Mouse (Mus musculus): ENCODE results near the gene Sugp1. TPM values are rescaled to one million over a fixed set of nuclear protein-coding genes. Genes with fewer than 3 reads are reported as not detected.

Sugp1 gene
- polyA plus RNA-seq, 1 experiment from 2014 or later, result 61.9 TPM

GRCm38 (mm10) chr8:70089296-70089960, 46.8 kb downstream of the Sugp1 start:
- no peak overlapping the region for H3K4me3 ChIP-seq (ENCODE audit: low read depth, low read length)
- ATAC-seq, result peak; percentile 38
- H3K4me1 ChIP-seq (ENCODE audit: control insufficient read depth, insufficient read depth, low read length), result peaks cover 31% of the 10 kb centered on the region

DNA sequence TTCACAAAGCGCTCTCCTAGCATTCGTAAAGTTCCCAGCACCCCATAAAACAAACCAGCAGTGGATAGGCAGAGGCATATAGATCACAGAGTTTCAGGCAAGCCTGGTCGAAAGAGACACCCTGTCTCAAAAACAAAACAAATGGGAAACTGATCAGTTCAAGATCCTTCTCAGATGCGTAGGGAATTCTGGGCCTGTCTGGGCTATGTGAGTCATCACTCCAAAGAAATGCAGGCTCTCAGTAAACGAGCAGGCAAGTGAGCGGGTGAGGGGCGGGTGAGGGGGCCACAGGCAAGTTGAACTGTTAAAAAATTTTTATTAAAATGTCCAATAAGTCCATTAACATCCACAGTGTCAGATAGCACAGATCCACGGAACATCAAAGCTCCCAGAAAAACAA, 50.2 kb downstream of the Sugp1 start:
- no peak overlapping the region for H3K4me3 ChIP-seq (ENCODE audit: low read depth, low read length)
- no peaks in the 10 kb centered on the region for H3K9me3 ChIP-seq (replicated peaks; ENCODE audit: control insufficient read depth, low read length, poor library complexity, severe bottlenecking)

More at GRCm38 (mm10) chr8:70089296-70089960, 46.8 kb downstream of the Sugp1 start:
- peak overlapping the region; percentile 12; the same call in 1 of the 2 replicates for H3K4me2 ChIP-seq (ENCODE audit: low read length)
- no peaks in the 10 kb centered on the region for H3K9me3 ChIP-seq (replicated peaks; ENCODE audit: control insufficient read depth, low read length, poor library complexity, severe bottlenecking)
- peaks cover 6% of the 10 kb centered on the region; the same call in 1 of the 2 replicates for H3K36me3 ChIP-seq (ENCODE audit: control insufficient read depth, insufficient read depth, low read length)
- peak overlapping the region; percentile 30; the same call in 1 of the 2 replicates for H3K9ac ChIP-seq (ENCODE audit: low read depth, low read length)
- 30% methylated on average over 9 of the region's 9 CpGs for WGBS
- H3K27me3 ChIP-seq (ENCODE audit: control insufficient read depth, insufficient read depth, low read depth, low read length), result peaks cover 33% of the 10 kb centered on the region
- H3K27ac ChIP-seq (ENCODE audit: low read length), result peak overlapping the region; percentile 63

GRCm38 (mm10) chr8:70099276-70099675, 56.7 kb downstream of the Sugp1 start:
- Histone ChIP-seq H3K36me3 (ENCODE audit: control insufficient read depth, insufficient read depth, low read length) (peaks cover 75% of the 10 kb centered on the region), H3K9ac (ENCODE audit: low read depth, low read length) (no peak overlapping the region), H3K4me1 (ENCODE audit: control insufficient read depth, insufficient read depth, low read length) (no peaks in the 10 kb centered on the region), H3K9me3 (replicated peaks; ENCODE audit: control insufficient read depth, low read length, poor library complexity, severe bottlenecking) (no peaks in the 10 kb centered on the region), H3K4me3 (ENCODE audit: low read depth, low read length) (no peak overlapping the region), H3K27me3 (ENCODE audit: control insufficient read depth, insufficient read depth, low read depth, low read length) (no peaks in the 10 kb centered on the region), H3K4me2 (ENCODE audit: low read length) (no peak overlapping the region), H3K27ac (ENCODE audit: low read length) (no peak overlapping the region)
- WGBS, result 84% methylated on average over 8 of the region's 8 CpGs
- no peak for ATAC-seq

More for the DNA sequence above, 50.2 kb downstream of the Sugp1 start:
- 61% methylated on average over 8 of the region's 8 CpGs for WGBS
- ATAC-seq, result no peak
- peaks cover 23% of the 10 kb centered on the region for H3K4me1 ChIP-seq (ENCODE audit: control insufficient read depth, insufficient read depth, low read length)
- H3K36me3 ChIP-seq (ENCODE audit: control insufficient read depth, insufficient read depth, low read length), result peaks cover 34% of the 10 kb centered on the region
- no peak overlapping the region for H3K27ac ChIP-seq (ENCODE audit: low read length)
- H3K4me2 ChIP-seq (ENCODE audit: low read length), result no peak overlapping the region
- H3K9ac ChIP-seq (ENCODE audit: low read depth, low read length), result no peak overlapping the region
- peaks cover 3% of the 10 kb centered on the region for H3K27me3 ChIP-seq (ENCODE audit: control insufficient read depth, insufficient read depth, low read depth, low read length)

DNA sequence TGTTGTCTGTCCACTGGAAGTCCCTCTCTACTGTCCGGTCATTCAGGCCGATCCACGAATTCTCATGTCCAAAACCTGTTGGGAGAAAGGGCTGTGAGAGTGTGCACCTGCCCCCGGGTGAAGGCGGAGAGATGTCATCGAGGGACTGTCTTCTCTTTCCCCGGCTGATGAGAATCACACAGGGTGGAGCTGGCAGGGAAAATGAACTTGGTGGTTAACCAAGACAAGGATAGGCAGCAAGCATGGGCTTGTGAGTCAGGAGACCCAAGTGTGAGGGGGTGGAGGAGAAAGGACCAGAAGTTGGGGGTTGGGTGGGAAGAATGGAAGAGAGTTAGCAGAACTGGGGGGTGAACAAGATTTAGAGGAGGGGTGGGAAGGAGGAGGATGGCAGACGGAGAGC, 57.6 kb downstream of the Sugp1 start:
- Histone ChIP-seq H3K9ac (ENCODE audit: low read depth, low read length) (no peak overlapping the region), H3K27me3 (ENCODE audit: control insufficient read depth, insufficient read depth, low read depth, low read length) (no peaks in the 10 kb centered on the region), H3K4me3 (ENCODE audit: low read depth, low read length) (no peak overlapping the region), H3K9me3 (replicated peaks; ENCODE audit: control insufficient read depth, low read length, poor library complexity, severe bottlenecking) (no peaks in the 10 kb centered on the region), H3K4me1 (ENCODE audit: control insufficient read depth, insufficient read depth, low read length) (0 out of 2 replicates have a peak, but pooled peaks cover 4% of the 10 kb centered on the region), H3K4me2 (ENCODE audit: low read length) (no peak overlapping the region), H3K36me3 (ENCODE audit: control insufficient read depth, insufficient read depth, low read length) (peaks cover 71% of the 10 kb centered on the region), H3K27ac (ENCODE audit: low read length) (no peak overlapping the region)
- WGBS, result 91% methylated on average over 8 of the region's 8 CpGs
- ATAC-seq, result no peak

- ATAC-seq, result no peak
- no peak overlapping the region for H3K9ac ChIP-seq (ENCODE audit: low read depth, low read length)
- WGBS, result 22% methylated on average over 6 of the region's 6 CpGs
Observed at GRCm38 (mm10) chr8:70104506-70104905, 61.9 kb downstream of the Sugp1 start.

DNA sequence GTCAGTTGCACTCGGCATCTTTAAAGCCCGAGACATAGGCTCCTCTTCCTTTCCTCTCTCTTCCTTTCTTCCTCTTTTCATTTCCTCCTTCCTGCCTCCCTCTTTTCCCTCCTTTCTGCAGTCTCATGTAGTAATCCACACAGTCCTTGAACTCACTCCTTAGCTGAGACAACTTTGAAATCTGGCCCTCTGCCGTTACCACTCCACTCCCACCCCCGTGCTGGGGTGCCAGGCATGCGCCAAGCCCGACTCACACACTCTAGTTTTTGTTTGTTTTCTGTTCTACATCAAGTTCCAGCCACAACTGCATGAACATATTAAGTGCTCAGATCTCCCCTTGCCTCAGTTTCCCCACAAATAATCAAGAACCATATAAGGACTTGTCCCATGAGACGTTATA, 62.3 kb downstream of the Sugp1 start:
- Histone ChIP-seq H3K4me2 (ENCODE audit: low read length) (no peak overlapping the region), H3K9me3 (replicated peaks; ENCODE audit: control insufficient read depth, low read length, poor library complexity, severe bottlenecking) (no peaks in the 10 kb centered on the region), H3K27me3 (ENCODE audit: control insufficient read depth, insufficient read depth, low read depth, low read length) (no peaks in the 10 kb centered on the region), H3K27ac (ENCODE audit: low read length) (no peak overlapping the region), H3K36me3 (ENCODE audit: control insufficient read depth, insufficient read depth, low read length) (peaks cover 63% of the 10 kb centered on the region), H3K4me1 (ENCODE audit: control insufficient read depth, insufficient read depth, low read length) (0 out of 2 replicates have a peak, but pooled peaks cover 4% of the 10 kb centered on the region), H3K9ac (ENCODE audit: low read depth, low read length) (no peak overlapping the region), H3K4me3 (ENCODE audit: low read depth, low read length) (no peak overlapping the region)
- 77% methylated on average over 7 of the region's 7 CpGs for whole genome bisulfite sequencing
- no peak for ATAC-seq

More at GRCm38 (mm10) chr8:70104506-70104905, 61.9 kb downstream of the Sugp1 start:
- Histone ChIP-seq H3K27ac (ENCODE audit: low read length) (no peak overlapping the region), H3K9me3 (replicated peaks; ENCODE audit: control insufficient read depth, low read length, poor library complexity, severe bottlenecking) (no peaks in the 10 kb centered on the region), H3K27me3 (ENCODE audit: control insufficient read depth, insufficient read depth, low read depth, low read length) (no peaks in the 10 kb centered on the region), H3K4me3 (ENCODE audit: low read depth, low read length) (no peak overlapping the region), H3K36me3 (ENCODE audit: control insufficient read depth, insufficient read depth, low read length) (peaks cover 63% of the 10 kb centered on the region), H3K4me2 (ENCODE audit: low read length) (no peak overlapping the region), H3K4me1 (ENCODE audit: control insufficient read depth, insufficient read depth, low read length) (0 out of 2 replicates have a peak, but pooled peaks cover 4% of the 10 kb centered on the region)

- Histone ChIP-seq H3K4me1 (ENCODE audit: control insufficient read depth, insufficient read depth, low read length) (peaks cover 10% of the 10 kb centered on the region), H3K4me2 (ENCODE audit: low read length) (no peak overlapping the region), H3K9ac (ENCODE audit: low read depth, low read length) (no peak overlapping the region), H3K36me3 (ENCODE audit: control insufficient read depth, insufficient read depth, low read length) (peaks cover 61% of the 10 kb centered on the region), H3K4me3 (ENCODE audit: low read depth, low read length) (no peak overlapping the region), H3K27ac (ENCODE audit: low read length) (no peak overlapping the region), H3K9me3 (replicated peaks; ENCODE audit: control insufficient read depth, low read length, poor library complexity, severe bottlenecking) (no peaks in the 10 kb centered on the region), H3K27me3 (ENCODE audit: control insufficient read depth, insufficient read depth, low read depth, low read length) (no peaks in the 10 kb centered on the region)
- 94% methylated on average over 2 of the region's 2 CpGs for WGBS
- no peak for ATAC-seq
Observed at GRCm38 (mm10) chr8:70110451-70110850, 67.8 kb downstream of the Sugp1 start.

- H3K4me3 ChIP-seq (ENCODE audit: low read depth, low read length), result no peak overlapping the region
- no peak overlapping the region for H3K27ac ChIP-seq (ENCODE audit: low read length)
- no peaks in the 10 kb centered on the region for H3K9me3 ChIP-seq (replicated peaks; ENCODE audit: control insufficient read depth, low read length, poor library complexity, severe bottlenecking)
- peaks cover 10% of the 10 kb centered on the region for H3K4me1 ChIP-seq (ENCODE audit: control insufficient read depth, insufficient read depth, low read length)
- no peak overlapping the region for H3K9ac ChIP-seq (ENCODE audit: low read depth, low read length)
- peaks cover 67% of the 10 kb centered on the region for H3K36me3 ChIP-seq (ENCODE audit: control insufficient read depth, insufficient read depth, low read length)
- 60% methylated on average over 23 of the region's 23 CpGs for WGBS
- H3K4me2 ChIP-seq (ENCODE audit: low read length), result no peak overlapping the region
- H3K27me3 ChIP-seq (ENCODE audit: control insufficient read depth, insufficient read depth, low read depth, low read length), result no peaks in the 10 kb centered on the region
- no peak for ATAC-seq
Observed at GRCm38 (mm10) chr8:70111192-70111795, 68.7 kb downstream of the Sugp1 start.

- Histone ChIP-seq H3K36me3 (ENCODE audit: control insufficient read depth, insufficient read depth, low read length) (peaks cover 58% of the 10 kb centered on the region), H3K9ac (ENCODE audit: low read depth, low read length) (peak overlapping the region; percentile 38; the same call in 1 of the 2 replicates), H3K4me1 (ENCODE audit: control insufficient read depth, insufficient read depth, low read length) (peaks cover 21% of the 10 kb centered on the region), H3K4me2 (ENCODE audit: low read length) (no peak overlapping the region), H3K27ac (ENCODE audit: low read length) (no peak overlapping the region), H3K4me3 (ENCODE audit: low read depth, low read length) (no peak overlapping the region), H3K27me3 (ENCODE audit: control insufficient read depth, insufficient read depth, low read depth, low read length) (no peaks in the 10 kb centered on the region), H3K9me3 (replicated peaks; ENCODE audit: control insufficient read depth, low read length, poor library complexity, severe bottlenecking) (no peaks in the 10 kb centered on the region)
- WGBS, result 6% methylated on average over 43 of the region's 43 CpGs
- 0 out of 2 replicates have a peak, but pooled peaks have one; percentile 14 for ATAC-seq
Observed at GRCm38 (mm10) chr8:70112401-70113016, 69.9 kb downstream of the Sugp1 start.

Data from midbrain, embryonic 16.5 days (tissue).